Mouse (Mus musculus): ENCODE data around the gene Stt3b. TPM values are rescaled to one million over a fixed set of nuclear protein-coding genes. Genes with fewer than 3 reads are reported as not detected.

Gene Stt3b
- polyA plus RNA-seq, 1 experiment from 2014 or later: 72.0 TPM

GRCm38 (mm10) chr9:115230141-115230540 lies 80.1 kb downstream of the Stt3b start:
- WGBS: 46% methylated on average over 3 of the region's 3 CpGs
- DNase-seq (ENCODE audit: low spot score) (no peak), ATAC-seq (replicated peaks; ENCODE audit: low FRiP score, low read depth) (no peak)

GRCm38 (mm10) chr9:115229676-115230075 lies 80.5 kb downstream of the Stt3b start:
- DNase-seq (ENCODE audit: low spot score): no peak
- Histone ChIP-seq H3K36me3 (ENCODE audit: insufficient read depth, low read length) (no peaks in the 10 kb centered on the region), H3K4me3 (replicated peaks; ENCODE audit: low read depth, low read length) (no peak overlapping the region), H3K9me3 (replicated peaks; ENCODE audit: low read length) (no peaks in the 10 kb centered on the region), H3K27ac (no peak overlapping the region), H3K4me2 (ENCODE audit: low read length) (no peak overlapping the region), H3K9ac (ENCODE audit: low read depth, low read length) (no peak overlapping the region), H3K4me1 (replicated peaks; ENCODE audit: insufficient read depth, low read length) (no peaks in the 10 kb centered on the region), H3K27me3 (ENCODE audit: insufficient read depth, low read length) (no peaks in the 10 kb centered on the region)
- no peak for TF ChIP-seq CTCF (IDR thresholded peaks at IDR 0.05; ENCODE audit: low read depth)
- WGBS: 75% methylated on average over 10 of the region's 10 CpGs
- ATAC-seq (replicated peaks; ENCODE audit: low FRiP score, low read depth): no peak

More at GRCm38 (mm10) chr9:115230141-115230540, 80.1 kb downstream of the Stt3b start:
- no peaks in the 10 kb centered on the region for H3K27me3 ChIP-seq (ENCODE audit: insufficient read depth, low read length)
- H3K4me1 ChIP-seq (replicated peaks; ENCODE audit: insufficient read depth, low read length): no peaks in the 10 kb centered on the region
- H3K27ac ChIP-seq: no peak overlapping the region
- no peak for TF ChIP-seq CTCF (IDR thresholded peaks at IDR 0.05; ENCODE audit: low read depth)
- H3K36me3 ChIP-seq (ENCODE audit: insufficient read depth, low read length): no peaks in the 10 kb centered on the region
- no peak overlapping the region for H3K4me3 ChIP-seq (replicated peaks; ENCODE audit: low read depth, low read length)
- no peak overlapping the region for H3K9ac ChIP-seq (ENCODE audit: low read depth, low read length)
- no peak overlapping the region for H3K4me2 ChIP-seq (ENCODE audit: low read length)
- H3K9me3 ChIP-seq (replicated peaks; ENCODE audit: low read length): no peaks in the 10 kb centered on the region

GRCm38 (mm10) chr9:115229145-115229544 lies 81.1 kb downstream of the Stt3b start:
- no peak overlapping the region for H3K4me2 ChIP-seq (ENCODE audit: low read length)
- ATAC-seq (replicated peaks; ENCODE audit: low FRiP score, low read depth) (no peak), DNase-seq (ENCODE audit: low spot score) (no peak)
- no peak overlapping the region for H3K27ac ChIP-seq
- no peak overlapping the region for H3K4me3 ChIP-seq (replicated peaks; ENCODE audit: low read depth, low read length)
- 91% methylated on average over 4 of the region's 4 CpGs for WGBS
- H3K9me3 ChIP-seq (replicated peaks; ENCODE audit: low read length): no peaks in the 10 kb centered on the region
- no peaks in the 10 kb centered on the region for H3K36me3 ChIP-seq (ENCODE audit: insufficient read depth, low read length)
- no peaks in the 10 kb centered on the region for H3K4me1 ChIP-seq (replicated peaks; ENCODE audit: insufficient read depth, low read length)
- H3K27me3 ChIP-seq (ENCODE audit: insufficient read depth, low read length): no peaks in the 10 kb centered on the region
- TF ChIP-seq CTCF (IDR thresholded peaks at IDR 0.05; ENCODE audit: low read depth): no peak
- no peak overlapping the region for H3K9ac ChIP-seq (ENCODE audit: low read depth, low read length)

- Histone ChIP-seq H3K4me2 (ENCODE audit: low read length) (no peak overlapping the region), H3K9me3 (replicated peaks; ENCODE audit: low read length) (no peaks in the 10 kb centered on the region), H3K4me3 (replicated peaks; ENCODE audit: low read depth, low read length) (no peak overlapping the region), H3K27ac (no peak overlapping the region), H3K27me3 (ENCODE audit: insufficient read depth, low read length) (no peaks in the 10 kb centered on the region), H3K36me3 (ENCODE audit: insufficient read depth, low read length) (no peaks in the 10 kb centered on the region), H3K4me1 (replicated peaks; ENCODE audit: insufficient read depth, low read length) (no peaks in the 10 kb centered on the region), H3K9ac (ENCODE audit: low read depth, low read length) (no peak overlapping the region)
- DNase-seq (ENCODE audit: low spot score) (no peak), ATAC-seq (replicated peaks; ENCODE audit: low FRiP score, low read depth) (no peak)
- no peak for TF ChIP-seq CTCF (IDR thresholded peaks at IDR 0.05; ENCODE audit: low read depth)
- 72% methylated on average over 7 of the region's 7 CpGs for WGBS
Measured at GRCm38 (mm10) chr9:115224744-115225354, 85.4 kb downstream of the Stt3b start.

GRCm38 (mm10) chr9:115221265-115221664 lies 89.0 kb downstream of the Stt3b start:
- H3K36me3 ChIP-seq (ENCODE audit: insufficient read depth, low read length): no peaks in the 10 kb centered on the region
- no peaks in the 10 kb centered on the region for H3K27me3 ChIP-seq (ENCODE audit: insufficient read depth, low read length)
- H3K4me2 ChIP-seq (ENCODE audit: low read length): no peak overlapping the region
- no peak overlapping the region for H3K27ac ChIP-seq
- H3K4me3 ChIP-seq (replicated peaks; ENCODE audit: low read depth, low read length): no peak overlapping the region
- WGBS: 81% methylated on average over 7 of the region's 7 CpGs
- DNase-seq (ENCODE audit: low spot score): no peak
- no peaks in the 10 kb centered on the region for H3K4me1 ChIP-seq (replicated peaks; ENCODE audit: insufficient read depth, low read length)
- TF ChIP-seq CTCF (IDR thresholded peaks at IDR 0.05; ENCODE audit: low read depth): no peak
- H3K9ac ChIP-seq (ENCODE audit: low read depth, low read length): no peak overlapping the region
- ATAC-seq (replicated peaks; ENCODE audit: low FRiP score, low read depth): no peak
- H3K9me3 ChIP-seq (replicated peaks; ENCODE audit: low read length): no peaks in the 10 kb centered on the region

- H3K36me3 ChIP-seq (ENCODE audit: insufficient read depth, low read length): no peaks in the 10 kb centered on the region
- H3K4me2 ChIP-seq (ENCODE audit: low read length): no peak overlapping the region
- no peaks in the 10 kb centered on the region for H3K27me3 ChIP-seq (ENCODE audit: insufficient read depth, low read length)
- DNase-seq (ENCODE audit: low spot score) (no peak), ATAC-seq (replicated peaks; ENCODE audit: low FRiP score, low read depth) (no peak)
- no peak overlapping the region for H3K27ac ChIP-seq
- TF ChIP-seq CTCF (IDR thresholded peaks at IDR 0.05; ENCODE audit: low read depth): no peak
- H3K9ac ChIP-seq (ENCODE audit: low read depth, low read length): no peak overlapping the region
- H3K9me3 ChIP-seq (replicated peaks; ENCODE audit: low read length): no peaks in the 10 kb centered on the region
- peaks cover 3% of the 10 kb centered on the region; the same call in 1 of the 2 replicates for H3K4me1 ChIP-seq (replicated peaks; ENCODE audit: insufficient read depth, low read length)
- WGBS: 74% methylated on average over 7 of the region's 7 CpGs
- H3K4me3 ChIP-seq (replicated peaks; ENCODE audit: low read depth, low read length): no peak overlapping the region
Measured at GRCm38 (mm10) chr9:115220466-115220865, 89.8 kb downstream of the Stt3b start.

GRCm38 (mm10) chr9:115217984-115218383 lies 92.2 kb downstream of the Stt3b start:
- no peak overlapping the region for H3K4me3 ChIP-seq (replicated peaks; ENCODE audit: low read depth, low read length)
- H3K9ac ChIP-seq (ENCODE audit: low read depth, low read length): no peak overlapping the region
- 31% methylated on average over 9 of the region's 9 CpGs for WGBS
- no peak overlapping the region for H3K27ac ChIP-seq
- H3K27me3 ChIP-seq (ENCODE audit: insufficient read depth, low read length): no peaks in the 10 kb centered on the region
- peaks cover 15% of the 10 kb centered on the region for H3K4me1 ChIP-seq (replicated peaks; ENCODE audit: insufficient read depth, low read length)
- no peak for TF ChIP-seq CTCF (IDR thresholded peaks at IDR 0.05; ENCODE audit: low read depth)
- no peak for DNase-seq (ENCODE audit: low spot score)
- H3K4me2 ChIP-seq (ENCODE audit: low read length): no peak overlapping the region
- no peak for ATAC-seq (replicated peaks; ENCODE audit: low FRiP score, low read depth)
- H3K36me3 ChIP-seq (ENCODE audit: insufficient read depth, low read length): no peaks in the 10 kb centered on the region
- no peaks in the 10 kb centered on the region for H3K9me3 ChIP-seq (replicated peaks; ENCODE audit: low read length)
